Mouse (Mus musculus) liver, embryonic 16.5 days (tissue): ENCODE results near the gene Gramd1c. TPM values are rescaled to one million over a fixed set of nuclear protein-coding genes. Genes with fewer than 3 reads are reported as not detected.

ENCODE experiments used
- ATAC-seq: fragments of 200-750 bp; cut with Nextera tagmentation; 2 replicates; pipeline ENCODE4 v1.8.0; 2017; ENCODE audit warnings: low read depth, mild to moderate bottlenecking, moderate number of reproducible peaks, moderate library complexity
- H3K27ac ChIP-seq: fragments of 300-500 bp; sonication (generic); 2 replicates; pipeline ENCODE4 v1.5.1; 2014; ENCODE audit warnings: mild to moderate bottlenecking, low read length
- H3K27me3 ChIP-seq: fragments of 300-500 bp; sonication (generic); 2 replicates; pipeline ENCODE4 v1.6.1; 2014; ENCODE audit warnings: low read depth, low read length, mixed read lengths; ENCODE audit not compliant: control insufficient read depth, insufficient read depth
- H3K36me3 ChIP-seq: fragments of 300-500 bp; sonication (generic); 2 replicates; pipeline ENCODE4 v1.6.1; 2014; ENCODE audit warnings: mild to moderate bottlenecking; ENCODE audit not compliant: control insufficient read depth, insufficient read depth
- H3K4me1 ChIP-seq: fragments of 300-500 bp; sonication (generic); 2 replicates; pipeline ENCODE4 v1.6.1; 2014; ENCODE audit warnings: low read depth, low read length, mixed read lengths; ENCODE audit not compliant: control insufficient read depth
- H3K4me2 ChIP-seq: fragments of 300-500 bp; sonication (generic); 2 replicates; pipeline ENCODE4 v1.6.1; 2014; ENCODE audit warnings: low read depth, low read length, mixed read lengths
- H3K4me3 ChIP-seq: fragments of 300-500 bp; sonication (generic); 2 replicates; pipeline ENCODE4 v1.5.1; 2014; ENCODE audit warnings: low read depth, mild to moderate bottlenecking, low read length
- H3K9ac ChIP-seq: fragments of 300-500 bp; sonication (generic); 2 replicates; pipeline ENCODE4 v1.6.1; 2014; ENCODE audit warnings: low read depth, low read length
- H3K9me3 ChIP-seq: fragments of 300-500 bp; sonication (generic); replicated peaks from 2 replicates; pipeline ENCODE4 v1.6.1; 2016; ENCODE audit warnings: low read length; ENCODE audit not compliant: control insufficient read depth
- WGBS: fragments of 180-500 bp; shearing (Covaris S2); extraction: QIAGEN DNeasy Blood & Tissue Kit; methylation state at CpG from one replicate; pipeline ENCODE4 v1.1.7; 2014; ENCODE audit not compliant: insufficient replicate concordance; 5-methylcytosine and 5-hydroxymethylcytosine counted together
- microRNA-seq: library from miRNA; unstranded; fragments of <30 nt; microRNA quantifications from one replicate; pipeline ENCODE4, GENCODE M21; 2016
- polyA plus RNA-seq: library from polyadenylated mRNA; unstranded; fragments of >200 nt; fragmentation: Nextera tagmentation; extraction: Ambion mirVana; gene quantifications from 2 replicates; pipeline ENCODE4 v1.2.1, GENCODE M21; 2015

Gramd1c gene
- polyA plus RNA-seq, 1 experiment from 2014 or later, result 4.3 TPM

GRCm38 (mm10) chr16:43933041-43933440 lies 130.1 kb downstream of the Gramd1c start:
- Histone ChIP-seq H3K9ac (no peak overlapping the region), H3K9me3 (no peaks in the 10 kb centered on the region), H3K4me2 (no peak overlapping the region), H3K36me3 (no peaks in the 10 kb centered on the region), H3K4me3 (no peak overlapping the region), H3K27ac (no peak overlapping the region), H3K27me3 (no peaks in the 10 kb centered on the region), H3K4me1 (no peaks in the 10 kb centered on the region)
- WGBS, result 79% methylated on average over 6 of the region's 6 CpGs
- no peak for ATAC-seq

- no peak overlapping the region for H3K4me3 ChIP-seq
- H3K9me3 ChIP-seq, result no peaks in the 10 kb centered on the region
- no peak overlapping the region for H3K4me2 ChIP-seq
- no peaks in the 10 kb centered on the region for H3K4me1 ChIP-seq
- WGBS, result 69% methylated on average over 7 of the region's 7 CpGs
- no peak overlapping the region for H3K9ac ChIP-seq
- no peaks in the 10 kb centered on the region for H3K36me3 ChIP-seq
- ATAC-seq, result no peak
- no peak overlapping the region for H3K27ac ChIP-seq
- H3K27me3 ChIP-seq, result no peaks in the 10 kb centered on the region
Observed at GRCm38 (mm10) chr16:43932319-43932718, 130.8 kb downstream of the Gramd1c start.

- no peak overlapping the region for H3K9ac ChIP-seq
- no peak overlapping the region for H3K27ac ChIP-seq
- no peak overlapping the region for H3K4me3 ChIP-seq
- H3K27me3 ChIP-seq, result no peaks in the 10 kb centered on the region
- 63% methylated on average over 3 of the region's 3 CpGs for WGBS
- H3K9me3 ChIP-seq, result no peaks in the 10 kb centered on the region
- H3K4me1 ChIP-seq, result no peaks in the 10 kb centered on the region
- no peaks in the 10 kb centered on the region for H3K36me3 ChIP-seq
- ATAC-seq, result no peak
- H3K4me2 ChIP-seq, result no peak overlapping the region
Observed at GRCm38 (mm10) chr16:43931502-43931901, 131.6 kb downstream of the Gramd1c start.

GRCm38 (mm10) chr16:43930577-43930976 lies 132.6 kb downstream of the Gramd1c start:
- no peak overlapping the region for H3K9ac ChIP-seq
- H3K36me3 ChIP-seq, result no peaks in the 10 kb centered on the region
- no peak overlapping the region for H3K4me3 ChIP-seq
- no peaks in the 10 kb centered on the region for H3K4me1 ChIP-seq
- H3K27me3 ChIP-seq, result no peaks in the 10 kb centered on the region
- no peak overlapping the region for H3K27ac ChIP-seq
- H3K4me2 ChIP-seq, result no peak overlapping the region
- no peak for ATAC-seq
- no peaks in the 10 kb centered on the region for H3K9me3 ChIP-seq

Small RNAs within 50 kb of the gene (microRNA-seq; reads per million reads assigned to microRNA genes)
- gene Mir3470b, result not detected

Other genes with a start within 250 kb of the Gramd1c start
- 2.9 TPM in 2 replicates for gene Ccdc191, start 173.5 kb downstream of the Gramd1c start, polyA plus RNA-seq
- gene Qtrt2, start 136.5 kb downstream of the Gramd1c start, polyA plus RNA-seq, result 4.6 and 5.0 TPM in 2 replicates
- 0.31 and 0.34 TPM in 2 replicates for gene Zdhhc23, start 83.6 kb downstream of the Gramd1c start, polyA plus RNA-seq
- 24.8 and 25.4 TPM in 2 replicates for gene Atp6v1a, start 76.4 kb upstream of the Gramd1c start, polyA plus RNA-seq
- 52.5 and 58.0 TPM in 2 replicates for gene Naa50, start 76.5 kb upstream of the Gramd1c start, polyA plus RNA-seq
- 1.4 and 1.5 TPM in 2 replicates for gene Usf3, start 109.9 kb upstream of the Gramd1c start, polyA plus RNA-seq